Mouse (Mus musculus) olfactory bulb, adult 2 months (tissue): Measurements from ENCODE around the gene Ddx47.

Experiments used
- CTCF ChIP-seq: fragments of 200-500 bp; IDR thresholded peaks from 2 replicates; pipeline ENCODE4 v1.5.1; 2012; ENCODE audit warnings: low read depth, mild to moderate bottlenecking, low read length, moderate library complexity; ENCODE audit not compliant: insufficient read depth
- POLR2A ChIP-seq: fragments of 200-500 bp; IDR thresholded peaks from 2 replicates; pipeline ENCODE4 v1.6.1; 2012; ENCODE audit warnings: mild to moderate bottlenecking, low read depth, low read length, moderate library complexity; ENCODE audit not compliant: insufficient read depth

DNA sequence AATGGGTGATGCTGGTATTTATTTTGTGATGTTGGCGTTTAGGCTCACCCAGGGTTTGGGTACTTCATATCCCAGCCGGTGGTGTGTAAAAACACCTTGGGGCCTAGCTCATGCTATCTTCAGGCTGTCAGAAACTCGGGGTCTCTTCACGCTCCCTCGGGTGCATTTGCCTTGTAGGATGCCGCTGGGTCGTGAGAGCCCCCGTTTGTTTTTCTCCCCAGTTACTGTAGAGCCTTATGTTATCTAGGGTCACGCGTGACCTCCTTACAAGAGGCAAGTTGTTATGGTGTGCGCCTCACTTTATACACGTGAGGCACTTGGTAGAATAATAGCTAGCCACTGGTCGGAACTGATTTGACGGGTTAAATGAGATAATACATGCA is 313 bp downstream of the Ddx47 start:
- TF ChIP-seq CTCF = no peak
- TF ChIP-seq POLR2A = no peak
